ENCODE assay signal across 8 mouse cellular contexts in the genomic region with DNA sequence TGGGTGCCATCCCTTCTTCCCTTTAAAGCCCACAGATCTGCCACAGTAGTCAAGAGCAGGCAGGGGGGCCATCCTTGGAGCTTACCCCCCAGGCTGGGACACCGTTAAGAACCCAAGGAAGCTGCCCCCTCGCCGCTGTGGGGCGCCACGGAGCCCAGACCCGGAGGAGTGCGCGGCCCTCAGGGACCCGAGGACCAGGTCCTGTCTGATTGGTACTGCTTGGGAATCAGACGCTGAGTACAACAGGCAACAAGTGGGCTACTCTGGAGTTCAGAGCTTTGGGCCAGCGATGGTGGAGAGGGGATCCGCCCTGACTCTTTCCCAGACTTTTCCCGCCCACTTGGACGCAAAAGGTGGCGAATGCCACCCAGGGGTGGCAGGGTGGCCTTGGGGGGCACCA. TPM values are rescaled to one million over a fixed set of nuclear protein-coding genes. Genes with fewer than 3 reads are reported as not detected.
DNase-seq lines count a peak whose midpoint lies in the region; ATAC-seq lines count a peak whose summit lies in the region.

No protein-coding gene starts in this region.

- peaks cover 46% of the 10 kb centered on the region for H3K27me3 ChIP-seq in megakaryocyte, embryonic 14.5 days (replicated peaks)
- peaks cover 6% of the 10 kb centered on the region for H3K27me3 ChIP-seq in embryonic facial prominence, embryonic 13.5 days
- peaks cover 30% of the 10 kb centered on the region for H3K27me3 ChIP-seq in hindbrain, embryonic 12.5 days
- no peaks in the 10 kb centered on the region for H3K27me3 ChIP-seq in lung, embryonic 15.5 days
- H3K27me3 ChIP-seq in stomach, embryonic 16.5 days (ENCODE audit: control insufficient read depth, insufficient read depth, low read length) = no peaks in the 10 kb centered on the region

- H3K27ac ChIP-seq in embryonic facial prominence, embryonic 13.5 days = no peak overlapping the region
- H3K27ac ChIP-seq in hindbrain, embryonic 12.5 days = no peak overlapping the region
- H3K27ac ChIP-seq in lung, embryonic 15.5 days = peak overlapping the region; percentile 66
- peak overlapping the region; percentile 69 for H3K27ac ChIP-seq in stomach, embryonic 16.5 days (ENCODE audit: low read length)

- H3K9ac ChIP-seq in embryonic facial prominence, embryonic 13.5 days = peak overlapping the region; percentile 76
- peak overlapping the region; percentile 55 for H3K9ac ChIP-seq in hindbrain, embryonic 12.5 days
- H3K9ac ChIP-seq in lung, embryonic 15.5 days = peak overlapping the region; percentile 68
- peak overlapping the region; percentile 86 for H3K9ac ChIP-seq in stomach, embryonic 16.5 days (ENCODE audit: low read length)

- peaks cover 9% of the 10 kb centered on the region for H3K4me1 ChIP-seq in megakaryocyte, embryonic 14.5 days
- peaks cover 18% of the 10 kb centered on the region for H3K4me1 ChIP-seq in embryonic facial prominence, embryonic 13.5 days
- peaks cover 5% of the 10 kb centered on the region; the same call in 1 of the 2 replicates for H3K4me1 ChIP-seq in hindbrain, embryonic 12.5 days
- H3K4me1 ChIP-seq in lung, embryonic 15.5 days = peaks cover 32% of the 10 kb centered on the region
- H3K4me1 ChIP-seq in stomach, embryonic 16.5 days (ENCODE audit: control insufficient read depth, insufficient read depth, low read length) = peaks cover 13% of the 10 kb centered on the region

- H3K36me3 ChIP-seq in megakaryocyte, embryonic 14.5 days (replicated peaks; ENCODE audit: low read length) = no peaks in the 10 kb centered on the region
- no peaks in the 10 kb centered on the region for H3K36me3 ChIP-seq in embryonic facial prominence, embryonic 13.5 days
- H3K36me3 ChIP-seq in hindbrain, embryonic 12.5 days = no peaks in the 10 kb centered on the region
- no peaks in the 10 kb centered on the region for H3K36me3 ChIP-seq in lung, embryonic 15.5 days
- no peaks in the 10 kb centered on the region for H3K36me3 ChIP-seq in stomach, embryonic 16.5 days (ENCODE audit: control insufficient read depth, insufficient read depth, low read length)

- no peak for DNase-seq in gastrocnemius, postnatal 4 days (ENCODE audit: low spot score in 2 of 2)
- no peak for DNase-seq in layer of hippocampus, adult 11-12 months (ENCODE audit: low spot score)

- peak overlapping the region; percentile 82 for H3K4me2 ChIP-seq in embryonic facial prominence, embryonic 13.5 days
- peak overlapping the region; percentile 89 for H3K4me2 ChIP-seq in hindbrain, embryonic 12.5 days (replicated peaks)
- peak overlapping the region; percentile 81 for H3K4me2 ChIP-seq in lung, embryonic 15.5 days
- H3K4me2 ChIP-seq in stomach, embryonic 16.5 days (ENCODE audit: low read depth, low read length) = peak overlapping the region; percentile 86

- ATAC-seq in megakaryocyte, adult 5-6 weeks (ENCODE audit: poor library complexity, severe bottlenecking) = no peak
- ATAC-seq in embryonic facial prominence, embryonic 13.5 days (ENCODE audit: insufficient number of reproducible peaks, insufficient read depth, low FRiP score, low TSS enrichment, low read depth) = no peak
- peak; percentile 48 for ATAC-seq in hindbrain, embryonic 12.5 days (ENCODE audit: low FRiP score)
- peak; percentile 60 for ATAC-seq in lung, embryonic 15.5 days (ENCODE audit: borderline replicate concordance, extremely low read depth, low FRiP score, low TSS enrichment)
- peak; percentile 31; the same call in 1 of the 2 replicates for ATAC-seq in stomach, embryonic 16.5 days (ENCODE audit: insufficient read depth, low FRiP score)

- WGBS in embryonic facial prominence, embryonic 13.5 days = 4% methylated on average over 15 of the region's 15 CpGs
- 3% methylated on average over 15 of the region's 15 CpGs for WGBS in hindbrain, embryonic 12.5 days
- whole genome bisulfite sequencing in lung, embryonic 15.5 days = 3% methylated on average over 15 of the region's 15 CpGs
- 7% methylated on average over 15 of the region's 15 CpGs for WGBS in stomach, embryonic 16.5 days

- H3K4me3 ChIP-seq in megakaryocyte, embryonic 14.5 days (replicated peaks) = peak overlapping the region; percentile 83
- H3K4me3 ChIP-seq in embryonic facial prominence, embryonic 13.5 days = peak overlapping the region; percentile 60
- peak overlapping the region; percentile 46 for H3K4me3 ChIP-seq in hindbrain, embryonic 12.5 days
- H3K4me3 ChIP-seq in lung, embryonic 15.5 days = peak overlapping the region; percentile 65
- H3K4me3 ChIP-seq in stomach, embryonic 16.5 days (replicated peaks; ENCODE audit: low read length) = peak overlapping the region; percentile 71

- no peaks in the 10 kb centered on the region for H3K9me3 ChIP-seq in megakaryocyte, embryonic 14.5 days
- no peaks in the 10 kb centered on the region for H3K9me3 ChIP-seq in embryonic facial prominence, embryonic 13.5 days
- H3K9me3 ChIP-seq in hindbrain, embryonic 12.5 days (replicated peaks) = no peaks in the 10 kb centered on the region
- H3K9me3 ChIP-seq in lung, embryonic 15.5 days = no peaks in the 10 kb centered on the region
- H3K9me3 ChIP-seq in stomach, embryonic 16.5 days (replicated peaks; ENCODE audit: control insufficient read depth, low read length) = no peaks in the 10 kb centered on the region

RNA-seq across cellular contexts. Expression of a gene that starts 0.5 kb away (rescaled TPM):
- polyA plus RNA-seq in megakaryocyte, embryonic 14.5 days (2012; ENCODE audit: insufficient read depth, low replicate concordance) = 0.06 TPM in 1 of 2 replicates, not detected in the other
- total RNA-seq in megakaryocyte, adult 5-6 weeks (2015) = not detected in 2 replicates
- total RNA-seq in megakaryocyte, adult 5-6 weeks (2017) = 0.07 and 0.33 TPM in 2 replicates
- polyA plus RNA-seq in embryonic facial prominence, embryonic 13.5 days (2015; fragmentation: Nextera tagmentation; extraction: Ambion mirVana) = 30.7 and 32.6 TPM in 2 replicates
- polyA plus RNA-seq in hindbrain, embryonic 12.5 days (2016; fragmentation: Nextera tagmentation; extraction: Ambion mirVana) = 5.2 and 5.6 TPM in 2 replicates
- 79.3 and 93.8 TPM in 2 replicates for polyA plus RNA-seq in lung, embryonic 15.5 days (2015; fragmentation: Nextera tagmentation; extraction: Ambion mirVana)
- polyA plus RNA-seq in stomach, embryonic 16.5 days (2015; fragmentation: Nextera tagmentation; extraction: Ambion mirVana) = 83.5 and 110 TPM in 2 replicates
- 10 to 100 TPM; 23.4 to 29.0 TPM for total RNA-seq in gastrocnemius, postnatal 4 days (2021)

Comparison
In these comparisons a context has a peak if more than half of its experiments do, and no peak if none do; other contexts are left out.
1. ATAC-seq: peak in hindbrain, embryonic 12.5 days (single experiment), lung, embryonic 15.5 days (single experiment) and stomach, embryonic 16.5 days (single experiment); none in megakaryocyte, adult 5-6 weeks (single experiment) and embryonic facial prominence, embryonic 13.5 days (single experiment).
2. H3K27ac ChIP-seq: peak in lung, embryonic 15.5 days (single experiment) and stomach, embryonic 16.5 days (single experiment); none in embryonic facial prominence, embryonic 13.5 days (single experiment) and hindbrain, embryonic 12.5 days (single experiment).
3. Peak in every context shown above with its lines, with median percentiles within 50 percentile points of each other: H3K4me3 ChIP-seq, H3K4me2 ChIP-seq and H3K9ac ChIP-seq.